Mouse (Mus musculus) CH12.LX (cell line): ENCODE results near the gene Nsdhl.

Experiments
- CHD1 ChIP-seq: IDR thresholded peaks from 2 replicates; pipeline ENCODE4 v1.6.1; 2012; ENCODE audit warnings: low read depth, low read length, improper control_type of control experiment, inconsistent platforms
- CHD2 ChIP-seq: IDR thresholded peaks from 2 replicates; pipeline ENCODE4 v1.6.1; 2011; ENCODE audit warnings: low read length, improper control_type of control experiment
- CTCF ChIP-seq, 2 experiments: IDR thresholded peaks in 1 of 2; conservative IDR thresholded peaks in 1 of 2; 2 replicates each; pipeline ENCODE4 v1.5.1; 2011 to 2012; ENCODE audit warnings: low read depth in 2 of 2, low read length in 2 of 2, improper control_type of control experiment in 1 of 2, inconsistent platforms in 1 of 2, mild to moderate bottlenecking in 1 of 2, moderate library complexity in 1 of 2
- HCFC1 ChIP-seq: IDR thresholded peaks from 2 replicates; pipeline ENCODE4 v1.6.1; 2012; ENCODE audit warnings: low read depth, mild to moderate bottlenecking, inconsistent platforms, low read length, improper control_type of control experiment
- NRF1 ChIP-seq: IDR thresholded peaks from 2 replicates; pipeline ENCODE4 v1.6.1; 2014; ENCODE audit warnings: low read depth, mild to moderate bottlenecking, inconsistent platforms, low read length, improper control_type of control experiment, moderate library complexity
- POLR2A ChIP-seq: IDR thresholded peaks from 2 replicates; pipeline ENCODE4 v1.6.1; 2011; ENCODE audit warnings: low read depth, mild to moderate bottlenecking, improper control_type of control experiment, low read length
- RCOR1 ChIP-seq: conservative IDR thresholded peaks from 2 replicates; pipeline ENCODE4 v1.6.1; 2012; ENCODE audit warnings: low read depth, mild to moderate bottlenecking, inconsistent platforms, low read length, improper control_type of control experiment
- SMC3 ChIP-seq: IDR thresholded peaks from 2 replicates; pipeline ENCODE4 v1.6.1; 2011; ENCODE audit warnings: low read depth, low read length, improper control_type of control experiment
- ZMIZ1 ChIP-seq: IDR thresholded peaks from 2 replicates; pipeline ENCODE4 v1.6.1; 2012; ENCODE audit warnings: low read depth, mild to moderate bottlenecking, inconsistent platforms, low read length, improper control_type of control experiment

DNA sequence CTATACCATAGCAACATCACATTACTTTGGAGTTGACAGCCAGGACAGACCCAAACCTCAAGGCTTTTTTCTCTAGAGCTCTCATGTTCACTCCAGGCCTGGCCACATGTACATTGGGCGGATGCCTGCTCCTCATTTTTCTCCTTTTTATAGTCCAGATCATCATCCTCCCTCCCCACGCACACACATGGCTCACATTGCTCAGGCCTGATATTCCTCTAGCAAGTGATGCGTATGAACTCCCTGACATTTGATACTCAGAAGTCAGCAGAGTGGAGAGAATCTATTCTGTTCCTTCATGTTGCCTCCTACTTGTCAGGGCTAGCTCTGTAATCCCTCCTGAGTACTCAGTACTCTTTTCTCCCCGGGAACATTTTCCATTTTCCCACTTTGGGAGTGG lies 38.1 kb downstream of the Nsdhl start:
- no peak for TF ChIP-seq CTCF (conservative IDR thresholded peaks at IDR 0.05 in 1 of 2, IDR thresholded peaks at IDR 0.05 in 1 of 2; ENCODE audit: low read depth in 2 of 2, low read length in 2 of 2)
- TF ChIP-seq POLR2A = no peak
- no peak for TF ChIP-seq ZMIZ1
- TF ChIP-seq CHD2 = no peak
- TF ChIP-seq HCFC1 = no peak
- TF ChIP-seq RCOR1 = no peak
- no peak for TF ChIP-seq CHD1
- TF ChIP-seq SMC3 = no peak
- no peak for TF ChIP-seq NRF1
